ENCODE assay signal across 25 mouse cellular contexts in the genomic region with DNA sequence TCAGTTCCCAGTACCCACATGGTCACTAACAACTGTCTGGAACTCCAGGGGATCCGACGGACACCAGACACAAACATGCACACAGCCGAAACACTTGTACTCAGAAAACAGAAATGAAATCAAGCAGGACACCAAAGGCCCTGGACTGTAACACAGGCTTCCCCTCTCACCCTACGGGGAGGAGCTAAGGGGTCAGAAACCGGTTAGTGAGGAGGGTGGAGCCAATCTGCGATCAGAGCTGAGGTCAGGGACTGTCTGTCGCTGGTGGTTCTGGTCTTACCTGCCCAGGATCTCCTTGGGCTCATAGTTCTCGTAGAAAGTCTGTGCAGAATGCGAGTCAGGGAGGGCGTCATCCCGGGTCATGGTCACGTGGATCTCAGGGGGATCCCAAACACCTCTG. TPM values are rescaled to one million over a fixed set of nuclear protein-coding genes. Genes with fewer than 3 reads are reported as not detected.
A peak's percentile ranks its signal among the peaks of the same experiment; 100 is the strongest.
DNase-seq lines count a peak whose midpoint lies in the region; ATAC-seq and TF ChIP-seq lines count a peak whose summit lies in the region.
"Had no signal": no experiment of that assay in that cellular context is flagged by ENCODE, and none has a peak within 500 bp of the region (broad histone marks: within the 10 kb centered on the region; RNA-seq: fewer than 3 reads in every experiment).

No protein-coding gene starts in this region.

- WGBS in intestine, postnatal 0 days: 77% methylated on average over 12 of the region's 12 CpGs
- WGBS in heart, embryonic 12.5 days: 77% methylated on average over 12 of the region's 12 CpGs

- no peak for ATAC-seq in intestine, postnatal 0 days
- no peak for ATAC-seq in heart, embryonic 12.5 days (ENCODE audit: insufficient number of reproducible peaks, low FRiP score)
- ATAC-seq: activated CD4-positive, CD25-positive, alpha-beta regulatory T cell, adult 4 months; forebrain, embryonic 13.5 days; forebrain, embryonic 16.5 days; Patski had no signal

- H3K4me3 ChIP-seq in testis, adult 2 months (ENCODE audit: control insufficient read depth, low read depth, low read length): peak overlapping the region; percentile 10
- peak overlapping the region; percentile 62 for H3K4me3 ChIP-seq in ES-Bruce4 (ENCODE audit: low read depth, low read length)
- no peak overlapping the region for H3K4me3 ChIP-seq in intestine, postnatal 0 days (ENCODE audit: low read depth, low read length)
- no peak overlapping the region for H3K4me3 ChIP-seq in heart, embryonic 12.5 days
- H3K4me3 ChIP-seq: forebrain, embryonic 10.5 days; forebrain, embryonic 13.5 days; heart, embryonic 13.5 days; hindbrain, embryonic 12.5 days; hindbrain, embryonic 15.5 days had no signal

- no peak for TF ChIP-seq CTCF in testis, adult 2 months (IDR thresholded peaks at IDR 0.05; ENCODE audit: control insufficient read depth, insufficient read depth, insufficient replicate concordance, low read depth, low read length)
- TF ChIP-seq CTCF in ES-Bruce4 (IDR thresholded peaks at IDR 0.05; ENCODE audit: low read depth, low read length): no peak
- no peak for TF ChIP-seq CTCF in intestine, postnatal 0 days (IDR thresholded peaks at IDR 0.05; ENCODE audit: low read depth)

- no peak for TF ChIP-seq EP300 in ES-Bruce4 (IDR thresholded peaks at IDR 0.05; ENCODE audit: insufficient read depth, low read depth, low read length)

- H3K9me3 ChIP-seq in ES-Bruce4 (replicated peaks; ENCODE audit: control insufficient read depth, insufficient read depth, low read length, poor library complexity, severe bottlenecking): no peaks in the 10 kb centered on the region
- H3K9me3 ChIP-seq in intestine, postnatal 0 days (ENCODE audit: control insufficient read depth): no peaks in the 10 kb centered on the region
- H3K9me3 ChIP-seq in heart, embryonic 12.5 days (replicated peaks): no peaks in the 10 kb centered on the region
- H3K9me3 ChIP-seq: forebrain, embryonic 10.5 days; forebrain, embryonic 13.5 days; G1E; heart, embryonic 13.5 days; hindbrain, embryonic 12.5 days; hindbrain, embryonic 15.5 days had no signal

- peaks cover 4% of the 10 kb centered on the region for H3K4me1 ChIP-seq in testis, adult 2 months (ENCODE audit: control insufficient read depth, insufficient read depth, low read length)
- no peaks in the 10 kb centered on the region for H3K4me1 ChIP-seq in ES-Bruce4 (ENCODE audit: control insufficient read depth, insufficient read depth, low read length)
- no peaks in the 10 kb centered on the region for H3K4me1 ChIP-seq in intestine, postnatal 0 days (replicated peaks; ENCODE audit: control insufficient read depth, insufficient read depth, low read length)
- peaks cover 10% of the 10 kb centered on the region for H3K4me1 ChIP-seq in heart, embryonic 12.5 days (replicated peaks)
- H3K4me1 ChIP-seq: forebrain, embryonic 10.5 days; forebrain, embryonic 13.5 days; hindbrain, embryonic 12.5 days; hindbrain, embryonic 15.5 days had no signal

- no peak for DNase-seq in testis, postnatal 14 days (ENCODE audit: low spot score)
- DNase-seq in R1 (ENCODE audit: low read depth, low spot score): peak; percentile 77
- DNase-seq in kidney, adult 18-20 months: no peak
- DNase-seq: adrenal gland, postnatal 10 days; adrenal gland, postnatal 36 days; cerebellum, adult 18-20 months; cerebellum, adult 9-10 months; cerebellum, postnatal 14 days; gastrocnemius, postnatal 25 days; heart, adult 18-20 months; heart, postnatal 14 days; kidney, adult 11 months had no signal

- H3K36me3 ChIP-seq in testis, adult 2 months (ENCODE audit: control insufficient read depth, insufficient read depth, low read length): no peaks in the 10 kb centered on the region
- no peaks in the 10 kb centered on the region for H3K36me3 ChIP-seq in ES-Bruce4 (ENCODE audit: control insufficient read depth, insufficient read depth, low read length, poor library complexity, severe bottlenecking)
- no peaks in the 10 kb centered on the region for H3K36me3 ChIP-seq in intestine, postnatal 0 days (ENCODE audit: control insufficient read depth, insufficient read depth)
- no peaks in the 10 kb centered on the region for H3K36me3 ChIP-seq in heart, embryonic 12.5 days
- H3K36me3 ChIP-seq: forebrain, embryonic 10.5 days; heart, embryonic 13.5 days; hindbrain, embryonic 12.5 days; hindbrain, embryonic 15.5 days had no signal

- no peaks in the 10 kb centered on the region for H3K27me3 ChIP-seq in testis, adult 2 months (ENCODE audit: control insufficient read depth, insufficient read depth, low read length)
- H3K27me3 ChIP-seq in ES-Bruce4 (ENCODE audit: control insufficient read depth, insufficient read depth, low read length, poor library complexity, severe bottlenecking): no peaks in the 10 kb centered on the region
- H3K27me3 ChIP-seq in intestine, postnatal 0 days (replicated peaks; ENCODE audit: control insufficient read depth, insufficient read depth, low read length): no peaks in the 10 kb centered on the region
- H3K27me3 ChIP-seq in heart, embryonic 12.5 days (replicated peaks): no peaks in the 10 kb centered on the region
- H3K27me3 ChIP-seq: forebrain, embryonic 13.5 days; heart, embryonic 13.5 days; hindbrain, embryonic 12.5 days; hindbrain, embryonic 15.5 days; Patski had no signal

- H3K27ac ChIP-seq in testis, adult 2 months (ENCODE audit: control insufficient read depth, insufficient read depth, low read depth, low read length): no peak overlapping the region
- H3K27ac ChIP-seq in ES-Bruce4 (ENCODE audit: insufficient read depth, low read length): peak overlapping the region; percentile 30; the same call in 1 of the 2 replicates
- H3K27ac ChIP-seq in intestine, postnatal 0 days (ENCODE audit: low read depth, low read length): no peak overlapping the region
- H3K27ac ChIP-seq in heart, embryonic 12.5 days (ENCODE audit: poor library complexity, severe bottlenecking): no peak overlapping the region
- H3K27ac ChIP-seq: forebrain, embryonic 10.5 days; forebrain, embryonic 13.5 days; heart, embryonic 13.5 days; hindbrain, embryonic 12.5 days; hindbrain, embryonic 15.5 days had no signal

- no peak overlapping the region for H3K4me2 ChIP-seq in intestine, postnatal 0 days (replicated peaks; ENCODE audit: low read depth)
- no peak overlapping the region for H3K4me2 ChIP-seq in heart, embryonic 12.5 days
- H3K4me2 ChIP-seq: forebrain, embryonic 13.5 days; heart, embryonic 13.5 days; hindbrain, embryonic 12.5 days; hindbrain, embryonic 15.5 days had no signal

- no peak overlapping the region for H3K9ac ChIP-seq in ES-Bruce4 (ENCODE audit: low read depth, poor library complexity, severe bottlenecking)
- H3K9ac ChIP-seq in intestine, postnatal 0 days (ENCODE audit: low read depth, low read length): no peak overlapping the region
- no peak overlapping the region for H3K9ac ChIP-seq in heart, embryonic 12.5 days
- H3K9ac ChIP-seq: forebrain, embryonic 13.5 days; heart, embryonic 13.5 days; hindbrain, embryonic 12.5 days; hindbrain, embryonic 15.5 days had no signal

- TF ChIP-seq POLR2A in testis, adult 2 months (IDR thresholded peaks at IDR 0.05; ENCODE audit: control insufficient read depth, low read depth, low read length): no peak
- TF ChIP-seq POLR2A in ES-Bruce4 (IDR thresholded peaks at IDR 0.05; ENCODE audit: insufficient read depth, low read length): peak; percentile 48

RNA-seq across cellular contexts. Expression of gene Chchd2, which starts 13.3 kb away (rescaled TPM):
- polyA plus RNA-seq in testis, adult 2 months (2012; rRNA removed): 239 and 241 TPM in 2 replicates
- 337 and 340 TPM in 2 replicates for polyA plus RNA-seq in ES-Bruce4 (2011; ENCODE audit: insufficient read depth, insufficient read length, low read depth, missing spikeins)
- 1,534 and 1,607 TPM in 2 replicates for polyA plus RNA-seq in intestine, postnatal 0 days (2015; fragmentation: Nextera tagmentation; extraction: Ambion mirVana)
- 738 and 776 TPM in 2 replicates for polyA plus RNA-seq in heart, embryonic 12.5 days (2016; fragmentation: Nextera tagmentation; extraction: Ambion mirVana)

RNA-seq across cellular contexts. Expression of gene Zbed5, which starts 21.6 kb away (rescaled TPM):
- polyA plus RNA-seq in testis, adult 2 months (2012; rRNA removed): 4.6 and 5.4 TPM in 2 replicates
- polyA plus RNA-seq in ES-Bruce4 (2011; ENCODE audit: insufficient read depth, insufficient read length, low read depth, missing spikeins): 12.9 and 13.1 TPM in 2 replicates
- 1.8 and 2.4 TPM in 2 replicates for polyA plus RNA-seq in intestine, postnatal 0 days (2015; fragmentation: Nextera tagmentation; extraction: Ambion mirVana)
- 3.5 and 4.5 TPM in 2 replicates for polyA plus RNA-seq in heart, embryonic 12.5 days (2016; fragmentation: Nextera tagmentation; extraction: Ambion mirVana)

RNA-seq across cellular contexts. Expression of gene Phkg1, which starts 24.4 kb away (rescaled TPM):
- 0.20 and 0.35 TPM in 2 replicates for polyA plus RNA-seq in testis, adult 2 months (2012; rRNA removed)
- polyA plus RNA-seq in ES-Bruce4 (2011; ENCODE audit: insufficient read depth, insufficient read length, low read depth, missing spikeins): 5.4 and 6.1 TPM in 2 replicates
- polyA plus RNA-seq in intestine, postnatal 0 days (2015; fragmentation: Nextera tagmentation; extraction: Ambion mirVana): not detected in 2 replicates
- 0.77 and 1.1 TPM in 2 replicates for polyA plus RNA-seq in heart, embryonic 12.5 days (2016; fragmentation: Nextera tagmentation; extraction: Ambion mirVana)
- polyA plus RNA-seq: G1E had no signal

RNA-seq across cellular contexts. Expression of gene Sumf2, which starts 27.2 kb away (rescaled TPM):
- polyA plus RNA-seq in testis, adult 2 months (2012; rRNA removed): 3.9 and 5.2 TPM in 2 replicates
- 58.6 and 61.0 TPM in 2 replicates for polyA plus RNA-seq in ES-Bruce4 (2011; ENCODE audit: insufficient read depth, insufficient read length, low read depth, missing spikeins)
- polyA plus RNA-seq in intestine, postnatal 0 days (2015; fragmentation: Nextera tagmentation; extraction: Ambion mirVana): 14.6 and 15.1 TPM in 2 replicates
- polyA plus RNA-seq in heart, embryonic 12.5 days (2016; fragmentation: Nextera tagmentation; extraction: Ambion mirVana): 40.7 and 42.4 TPM in 2 replicates

RNA-seq across cellular contexts. Expression of gene Nupr1l, which starts 34.4 kb away (rescaled TPM):
- polyA plus RNA-seq in testis, adult 2 months (2012; rRNA removed): 777 and 877 TPM in 2 replicates
- polyA plus RNA-seq in ES-Bruce4 (2011; ENCODE audit: insufficient read depth, insufficient read length, low read depth, missing spikeins): 1.3 and 4.3 TPM in 2 replicates
- polyA plus RNA-seq in intestine, postnatal 0 days (2015; fragmentation: Nextera tagmentation; extraction: Ambion mirVana): 3.3 and 3.8 TPM in 2 replicates
- 2.0 and 2.3 TPM in 2 replicates for polyA plus RNA-seq in heart, embryonic 12.5 days (2016; fragmentation: Nextera tagmentation; extraction: Ambion mirVana)
- polyA plus RNA-seq: activated CD4-positive, CD25-positive, alpha-beta regulatory T cell, adult 4 months had no signal

Comparison
In these comparisons a context has a peak if more than half of its experiments do, and no peak if none do; other contexts are left out.
1. H3K4me3 ChIP-seq: peak in testis, adult 2 months (single experiment) and ES-Bruce4 (single experiment); none in intestine, postnatal 0 days (single experiment) and heart, embryonic 12.5 days (single experiment).